Comparison of ENCODE assay signal across 8 mouse cellular contexts in genomic region chr11:52346635-52347005, GRCm38 (mm10). TPM values are rescaled to one million over a fixed set of nuclear protein-coding genes. Genes with fewer than 3 reads are reported as not detected.
A peak's percentile ranks its signal among the peaks of the same experiment; 100 is the strongest.
DNase-seq lines count a peak whose midpoint lies in the region; ATAC-seq and TF ChIP-seq lines count a peak whose summit lies in the region.

No protein-coding gene starts in this region.

- H3K27ac ChIP-seq in spleen, adult 2 months (ENCODE audit: insufficient read depth, low read length) = no peak overlapping the region
- peak overlapping the region; percentile 62 for H3K27ac ChIP-seq in hindbrain, embryonic 10.5 days
- H3K27ac ChIP-seq in liver, adult 2 months (replicated peaks; ENCODE audit: insufficient read depth, low read depth, low read length) = no peak overlapping the region

- DNase-seq in spleen, adult 2 months (ENCODE audit: low read depth in 1 of 2, low spot score in 2 of 2) = no peak
- DNase-seq in spleen, adult 12 weeks (ENCODE audit: low spot score) = no peak
- peak; percentile 69 for DNase-seq in hindbrain, embryonic 10.5 days (ENCODE audit: low spot score)
- DNase-seq in liver, adult 2 months (ENCODE audit: extremely low read depth, low read depth, low spot score) = no peak
- DNase-seq in adipocyte (ENCODE audit: low spot score) = no peak
- no peak for DNase-seq in left cerebral cortex, postnatal 36 days (ENCODE audit: low spot score in 2 of 2)

- TF ChIP-seq CTCF in spleen, adult 2 months (IDR thresholded peaks at IDR 0.05; ENCODE audit: extremely low read depth, insufficient read depth, insufficient read length, insufficient replicate concordance) = no peak
- no peak for TF ChIP-seq CTCF in liver, adult 2 months (IDR thresholded peaks at IDR 0.05; ENCODE audit: low read depth, low read length)

- H3K36me3 ChIP-seq in spleen, adult 2 months (ENCODE audit: control insufficient read depth, insufficient read depth, low read length) = no peaks in the 10 kb centered on the region
- no peaks in the 10 kb centered on the region for H3K36me3 ChIP-seq in hindbrain, embryonic 10.5 days
- H3K36me3 ChIP-seq in liver, adult 2 months (ENCODE audit: control insufficient read depth, insufficient read depth, low read length) = no peaks in the 10 kb centered on the region

- TF ChIP-seq POLR2A in spleen, adult 2 months (IDR thresholded peaks at IDR 0.05; ENCODE audit: low read depth, low read length) = no peak
- no peak for TF ChIP-seq POLR2A in liver, adult 2 months (IDR thresholded peaks at IDR 0.05; ENCODE audit: extremely low read depth, insufficient read depth, low read length)

- no peaks in the 10 kb centered on the region for H3K79me2 ChIP-seq in liver, adult 2 months (ENCODE audit: control insufficient read depth, insufficient read depth, low read length)

- H3K4me1 ChIP-seq in spleen, adult 2 months (ENCODE audit: control insufficient read depth, insufficient read depth, insufficient read length) = no peaks in the 10 kb centered on the region
- H3K4me1 ChIP-seq in hindbrain, embryonic 10.5 days (replicated peaks) = peaks cover 31% of the 10 kb centered on the region
- peaks cover 6% of the 10 kb centered on the region for H3K4me1 ChIP-seq in liver, adult 2 months (ENCODE audit: control insufficient read depth, insufficient read depth, low read length)

- H3K4me3 ChIP-seq in spleen, adult 2 months (ENCODE audit: extremely low read depth, insufficient read depth, insufficient read length) = peak overlapping the region; percentile 32; the same call in 1 of the 2 replicates
- peak overlapping the region; percentile 42 for H3K4me3 ChIP-seq in hindbrain, embryonic 10.5 days
- peak overlapping the region; percentile 31; the same call in 1 of the 2 replicates for H3K4me3 ChIP-seq in liver, adult 2 months (ENCODE audit: insufficient read depth, low read depth, low read length)

- WGBS in spleen, adult 2 months = 6% methylated on average over 12 of the region's 12 CpGs
- WGBS in hindbrain, embryonic 10.5 days = 8% methylated on average over 12 of the region's 12 CpGs
- 12% methylated on average over 12 of the region's 12 CpGs for WGBS in liver, adult 2 months

- no peaks in the 10 kb centered on the region for H3K27me3 ChIP-seq in spleen, adult 2 months (ENCODE audit: control insufficient read depth, insufficient read depth, low read length)
- no peaks in the 10 kb centered on the region for H3K27me3 ChIP-seq in hindbrain, embryonic 10.5 days (ENCODE audit: insufficient read depth, poor library complexity, severe bottlenecking)
- H3K27me3 ChIP-seq in liver, adult 2 months (ENCODE audit: control insufficient read depth, insufficient read depth, low read length) = no peaks in the 10 kb centered on the region

- intact Hi-C loops in left cerebral cortex, postnatal 36 days (cut with DNase I) = loop anchor here (10.0 kb wide), 1 partner anchor 342 kb away; the partner anchor contains the start of genes Cdkl3 and Ube2b

- no peaks in the 10 kb centered on the region for H3K9me3 ChIP-seq in hindbrain, embryonic 10.5 days

- ATAC-seq in common myeloid progenitor, adult 5-6 weeks (replicated peaks; ENCODE audit: low read depth, poor library complexity, severe bottlenecking) = peak; percentile 67
- 0 out of 2 replicates have a peak, but pooled peaks have one; percentile 20 for ATAC-seq in monocyte, adult 5-6 weeks (replicated peaks; ENCODE audit: insufficient number of reproducible peaks, low FRiP score, low TSS enrichment, poor library complexity, severe bottlenecking)

- no peak overlapping the region for H3K9ac ChIP-seq in liver, adult 2 months (ENCODE audit: low read depth, low read length)

RNA-seq across cellular contexts. Expression of gene Vdac1, which starts 14.0 kb away (rescaled TPM):
- polyA plus RNA-seq in spleen, adult 2 months (2012; rRNA removed) = 17.2 and 17.9 TPM in 2 replicates
- total RNA-seq in common myeloid progenitor, adult 5-6 weeks (2017) = 230 and 274 TPM in 2 replicates
- 222 and 241 TPM in 2 replicates for polyA plus RNA-seq in hindbrain, embryonic 10.5 days (2016; fragmentation: Nextera tagmentation; extraction: Ambion mirVana)
- 213 and 220 TPM in 2 replicates for total RNA-seq in liver, adult 2 months (2014; rRNA removed)
- 71.7 and 75.9 TPM in 2 replicates for polyA plus RNA-seq in liver, adult 2 months (2012; rRNA removed)
- total RNA-seq in monocyte, adult 5-6 weeks (2017) = 58.8 to 66.7 TPM (median 64.5 TPM) in 3 replicates
- 100 to 1,000 TPM; 542 to 579 TPM for total RNA-seq in left cerebral cortex, postnatal 36 days (2021)

RNA-seq across cellular contexts. Expression of gene 9530068E07Rik, which starts 49.6 kb away (rescaled TPM):
- polyA plus RNA-seq in spleen, adult 2 months (2012; rRNA removed) = 49.6 and 99.6 TPM in 2 replicates
- 61.4 and 77.6 TPM in 2 replicates for total RNA-seq in common myeloid progenitor, adult 5-6 weeks (2017)
- polyA plus RNA-seq in hindbrain, embryonic 10.5 days (2016; fragmentation: Nextera tagmentation; extraction: Ambion mirVana) = 149 and 168 TPM in 2 replicates
- 110 and 121 TPM in 2 replicates for total RNA-seq in liver, adult 2 months (2014; rRNA removed)
- 111 and 123 TPM in 2 replicates for polyA plus RNA-seq in liver, adult 2 months (2012; rRNA removed)
- 65.4 to 88.6 TPM (median 68.4 TPM) in 3 replicates for total RNA-seq in monocyte, adult 5-6 weeks (2017)
- total RNA-seq in left cerebral cortex, postnatal 36 days (2021) = 10 to 100 TPM; 65.7 to 65.8 TPM
